Mouse (Mus musculus) liver, embryonic 14.5 days (tissue): ENCODE data around the gene Smyd2.

Experiments
- CTCF ChIP-seq: IDR thresholded peaks from 2 replicates; pipeline ENCODE4 v1.5.1; 2016; ENCODE audit warnings: antibody characterized with exemption, low read depth, control low read depth
- EP300 ChIP-seq: IDR thresholded peaks from 2 replicates; pipeline ENCODE4 v1.6.1; 2016; ENCODE audit warnings: antibody characterized with exemption, low read depth

- no peak for TF ChIP-seq CTCF
- no peak for TF ChIP-seq EP300
Observed at GRCm38 (mm10) chr1:189880745-189881144, 41.4 kb downstream of the Smyd2 start.
